Comparison of ENCODE assay signal across 8 mouse cellular contexts in the genomic region with DNA sequence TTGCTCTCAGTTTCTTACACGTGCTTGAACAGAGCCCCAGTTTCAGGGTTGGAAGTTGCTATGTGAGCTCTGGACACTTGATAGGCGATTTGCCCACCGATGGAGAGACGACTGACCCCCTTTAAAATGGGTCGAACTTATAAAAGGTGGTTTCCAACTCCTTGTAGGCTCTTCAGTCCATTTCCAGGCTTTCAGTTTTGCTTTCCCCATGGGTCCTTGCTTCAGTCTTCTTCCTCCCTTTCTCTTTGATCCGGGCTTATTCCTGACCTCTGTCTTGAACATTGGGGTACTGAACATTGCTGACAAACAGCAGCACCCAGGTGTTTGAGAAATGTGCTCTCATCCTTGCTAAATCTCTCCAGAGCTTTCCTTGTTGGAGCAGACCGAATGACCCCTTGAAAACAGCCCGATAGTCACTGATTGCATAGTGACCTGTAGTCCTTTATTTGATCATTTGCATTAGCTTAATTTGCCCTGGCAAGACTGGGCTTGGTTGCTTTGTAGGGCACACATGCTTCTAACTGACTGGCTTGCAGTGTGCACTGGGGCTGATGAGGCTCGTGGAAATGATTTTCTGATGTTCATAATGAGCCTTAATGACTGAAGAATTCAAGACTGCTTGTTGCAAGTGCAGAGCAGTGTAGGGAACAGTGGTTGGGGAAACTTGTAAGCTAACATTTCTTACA. TPM values are rescaled to one million over a fixed set of nuclear protein-coding genes. Genes with fewer than 3 reads are reported as not detected.
A peak's percentile ranks its signal among the peaks of the same experiment; 100 is the strongest.
DNase-seq lines count a peak whose midpoint lies in the region; ATAC-seq and TF ChIP-seq lines count a peak whose summit lies in the region.

No protein-coding gene starts in this region.

- intact Hi-C loops in heart, postnatal 10 days (cut with DNase I) = loop anchor here (2.0 to 10.0 kb wide), 5 partner anchors 21 to 333 kb away; no protein-coding TSS in a partner anchor
- intact Hi-C loops in left cerebral cortex, postnatal 4 days (cut with DNase I) = loop anchor here (5.0 kb wide), 3 partner anchors 100 to 295 kb away; no protein-coding TSS in a partner anchor

- 57% methylated on average over 9 of the region's 9 CpGs for WGBS in heart, embryonic 10.5 days
- WGBS in hindbrain, embryonic 12.5 days = 55% methylated on average over 9 of the region's 9 CpGs
- 64% methylated on average over 9 of the region's 9 CpGs for WGBS in midbrain, embryonic 11.5 days

- no peak for DNase-seq in heart, embryonic 10.5 days (ENCODE audit: low spot score)
- no peak for DNase-seq in heart, postnatal 10 days
- DNase-seq in G1E (ENCODE audit: low spot score) = no peak
- peak; percentile 85 for DNase-seq in midbrain, embryonic 11.5 days (ENCODE audit: low spot score, missing footprints)
- DNase-seq in left cerebral cortex, postnatal 4 days = no peak
- DNase-seq in cerebellum, adult 8-10 months = no peak
- DNase-seq in right cerebral cortex, adult 18-20 months = no peak

- H3K4me1 ChIP-seq in heart, embryonic 10.5 days = peaks cover 41% of the 10 kb centered on the region
- H3K4me1 ChIP-seq in G1E (ENCODE audit: insufficient read depth, low read depth, low read length) = peaks cover 77% of the 10 kb centered on the region
- peaks cover 26% of the 10 kb centered on the region for H3K4me1 ChIP-seq in hindbrain, embryonic 12.5 days
- H3K4me1 ChIP-seq in midbrain, embryonic 11.5 days (ENCODE audit: control insufficient read depth, insufficient read depth, low read length) = peaks cover 8% of the 10 kb centered on the region

- H3K27ac ChIP-seq in heart, embryonic 10.5 days = no peak overlapping the region
- H3K27ac ChIP-seq in hindbrain, embryonic 12.5 days = no peak overlapping the region
- H3K27ac ChIP-seq in midbrain, embryonic 11.5 days (ENCODE audit: low read depth, low read length) = no peak overlapping the region

- H3K4me3 ChIP-seq in heart, embryonic 10.5 days = peak overlapping the region; percentile 96
- H3K4me3 ChIP-seq in G1E (ENCODE audit: low read depth, low read length) = peak overlapping the region; percentile 93; the same call in 1 of the 2 replicates
- H3K4me3 ChIP-seq in hindbrain, embryonic 12.5 days = peak overlapping the region; percentile 98
- H3K4me3 ChIP-seq in midbrain, embryonic 11.5 days (ENCODE audit: low read depth, low read length) = peak overlapping the region; percentile 95

- no peak for TF ChIP-seq CTCF in G1E (IDR thresholded peaks at IDR 0.05; ENCODE audit: low read depth, low read length)

- ATAC-seq in G1E (ENCODE audit: extremely low read depth, insufficient number of reproducible peaks, low FRiP score, poor library complexity, severe bottlenecking) = no peak
- no peak for ATAC-seq in hindbrain, embryonic 12.5 days (ENCODE audit: low FRiP score)
- no peak for ATAC-seq in midbrain, embryonic 11.5 days (ENCODE audit: low FRiP score)

- H3K9ac ChIP-seq in hindbrain, embryonic 12.5 days = peak overlapping the region; percentile 19; the same call in 1 of the 2 replicates
- no peak overlapping the region for H3K9ac ChIP-seq in midbrain, embryonic 11.5 days (ENCODE audit: low read length)

- no peaks in the 10 kb centered on the region for H3K9me3 ChIP-seq in heart, embryonic 10.5 days
- H3K9me3 ChIP-seq in G1E (replicated peaks) = no peaks in the 10 kb centered on the region
- no peaks in the 10 kb centered on the region for H3K9me3 ChIP-seq in hindbrain, embryonic 12.5 days (replicated peaks)
- no peaks in the 10 kb centered on the region for H3K9me3 ChIP-seq in midbrain, embryonic 11.5 days (ENCODE audit: control insufficient read depth, low read length)

- no peaks in the 10 kb centered on the region for H3K36me3 ChIP-seq in heart, embryonic 10.5 days
- H3K36me3 ChIP-seq in G1E (replicated peaks) = peaks cover 39% of the 10 kb centered on the region
- H3K36me3 ChIP-seq in hindbrain, embryonic 12.5 days = no peaks in the 10 kb centered on the region
- H3K36me3 ChIP-seq in midbrain, embryonic 11.5 days (ENCODE audit: control insufficient read depth, insufficient read depth, low read length) = no peaks in the 10 kb centered on the region

- peak overlapping the region; percentile 92 for H3K4me2 ChIP-seq in hindbrain, embryonic 12.5 days (replicated peaks)
- H3K4me2 ChIP-seq in midbrain, embryonic 11.5 days = peak overlapping the region; percentile 60

- H3K27me3 ChIP-seq in heart, embryonic 10.5 days (ENCODE audit: insufficient read depth, poor library complexity, severe bottlenecking) = no peaks in the 10 kb centered on the region
- no peaks in the 10 kb centered on the region for H3K27me3 ChIP-seq in G1E (ENCODE audit: insufficient read depth, low read length)
- no peaks in the 10 kb centered on the region for H3K27me3 ChIP-seq in hindbrain, embryonic 12.5 days
- H3K27me3 ChIP-seq in midbrain, embryonic 11.5 days (ENCODE audit: control insufficient read depth, insufficient read depth, low read length) = no peaks in the 10 kb centered on the region

RNA-seq across cellular contexts. Expression of gene Nck2, which starts 3.4 kb away (rescaled TPM):
- polyA plus RNA-seq in heart, embryonic 10.5 days (2016; fragmentation: Nextera tagmentation; extraction: Ambion mirVana) = 30.4 and 37.0 TPM in 2 replicates
- 10 to 100 TPM; 30.2 to 33.8 TPM for total RNA-seq in heart, postnatal 10 days (2021)
- total RNA-seq in G1E (2014; fragmentation: Nextera tagmentation) (40.1 and 45.3 TPM in 2 replicates), G1E (2017) (97.0 and 101 TPM in 2 replicates)
- polyA plus RNA-seq in G1E (2012) = 54.4 and 54.7 TPM in 2 replicates
- polyA plus RNA-seq in hindbrain, embryonic 12.5 days (2016; fragmentation: Nextera tagmentation; extraction: Ambion mirVana) = 53.8 and 54.4 TPM in 2 replicates
- polyA plus RNA-seq in midbrain, embryonic 11.5 days (2014; fragmentation: Nextera tagmentation; extraction: Ambion mirVana) = 30.2 and 33.6 TPM in 2 replicates
- 10 to 100 TPM; 56.2 to 58.7 TPM for total RNA-seq in left cerebral cortex, postnatal 4 days (2021)
